Mouse (Mus musculus) embryonic fibroblast, embryonic 13.5 days (primary cell): Measurements from ENCODE around the gene Sbno1.

Source experiments
- CTCF ChIP-seq: IDR thresholded peaks from 2 replicates; pipeline ENCODE4 v1.5.1; 2011; ENCODE audit warnings: mild to moderate bottlenecking, control low read depth, low read length, moderate library complexity, borderline replicate concordance; ENCODE audit not compliant: insufficient read depth
- POLR2A ChIP-seq: IDR thresholded peaks from 2 replicates; pipeline ENCODE4 v1.6.1; 2011; ENCODE audit warnings: low read depth, mild to moderate bottlenecking, control low read depth, low read length, moderate library complexity

- TF ChIP-seq CTCF (no peak), POLR2A (no peak)
Observed at GRCm38 (mm10) chr5:124337103-124337502, 88.7 kb downstream of the Sbno1 start.
